Mouse (Mus musculus): ENCODE data around the gene Acp5.

- TF ChIP-seq CTCF (IDR thresholded peaks at IDR 0.05; ENCODE audit: low read depth): no peak
- peak; percentile 35 for TF ChIP-seq EP300 (optimal IDR thresholded peaks at IDR 0.05)
These were observed 49.5 kb downstream of the Acp5 start for GRCm38 (mm10) chr9:22086012-22086411.

Measured in stomach, postnatal 0 days (tissue).